Mouse (Mus musculus): ENCODE results near the gene Tmem263. TPM values are rescaled to one million over a fixed set of nuclear protein-coding genes. Genes with fewer than 3 reads are reported as not detected.

Tmem263 gene
- polyA plus RNA-seq, 2 experiments: 3.7 to 10.9 TPM

DNA sequence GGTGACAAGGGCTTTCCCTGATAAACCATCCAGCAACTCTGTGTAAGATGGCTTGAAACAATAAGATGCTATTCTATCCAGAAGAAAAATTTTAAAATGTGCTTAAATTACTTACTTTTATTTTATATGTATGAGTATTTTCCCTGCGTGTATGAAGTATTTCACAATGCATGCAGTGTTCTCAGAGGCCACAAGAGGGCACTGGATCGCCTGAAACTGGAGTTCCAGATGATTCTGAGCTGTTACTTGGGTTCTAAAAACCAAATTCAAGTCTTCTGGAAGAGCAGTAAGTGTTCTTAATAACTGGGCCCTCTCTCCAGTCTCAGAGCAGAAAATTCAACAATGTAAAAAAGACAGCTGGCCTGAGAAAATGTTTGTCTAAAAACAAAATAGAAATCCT is 51.8 kb downstream of the Tmem263 start:
- Histone ChIP-seq H3K27me3 (ENCODE audit: control insufficient read depth, insufficient read depth, low read length) (no peaks in the 10 kb centered on the region), H3K9ac (replicated peaks) (no peak overlapping the region), H3K4me2 (ENCODE audit: low read depth) (no peak overlapping the region), H3K27ac (no peak overlapping the region), H3K4me3 (ENCODE audit: insufficient read depth in 1 of 2, low read depth in 2 of 2, low read length in 2 of 2) (no peak overlapping the region), H3K36me3 (replicated peaks; ENCODE audit: control insufficient read depth, insufficient read depth, low read depth) (no peaks in the 10 kb centered on the region), H3K9me3 (ENCODE audit: control insufficient read depth, low read length) (no peaks in the 10 kb centered on the region), H3K4me1 (replicated peaks; ENCODE audit: control insufficient read depth in 2 of 2, insufficient read depth in 2 of 2, low read length in 1 of 2) (no peaks in the 10 kb centered on the region)
- ATAC-seq (ENCODE audit: insufficient read depth) (no peak), DNase-seq (ENCODE audit: low read depth in 3 of 3, low spot score in 3 of 3) (peak; percentile 13 to 22 (median 14))
- whole genome bisulfite sequencing (ENCODE audit: insufficient replicate concordance): 9% methylated on average over 2 of the region's 2 CpGs
- no peak for TF ChIP-seq EP300 (IDR thresholded peaks at IDR 0.05; ENCODE audit: low read depth)
- peak; percentile 74 for TF ChIP-seq CTCF (IDR thresholded peaks at IDR 0.05; ENCODE audit: low read depth)

DNA sequence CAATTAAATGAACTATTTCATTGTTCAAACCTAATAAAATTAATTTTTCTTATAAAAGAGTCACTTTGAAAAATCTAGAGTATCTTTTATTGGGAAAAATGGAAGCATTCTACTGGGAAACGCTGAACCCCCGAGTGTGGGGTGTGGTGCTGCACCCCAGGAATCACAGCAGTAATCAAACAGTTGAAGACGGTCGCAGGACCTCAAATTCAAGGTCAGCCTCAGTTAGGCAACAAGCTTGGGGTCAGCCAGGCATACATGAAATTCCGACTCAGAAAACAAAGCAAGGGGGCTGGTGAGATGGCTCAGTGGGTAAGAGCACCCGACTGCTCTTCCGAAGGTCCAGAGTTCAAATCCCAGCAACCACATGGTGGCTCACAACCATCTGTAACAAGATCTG is 55.0 kb downstream of the Tmem263 start:
- Histone ChIP-seq H3K4me2 (ENCODE audit: low read depth) (no peak overlapping the region), H3K4me1 (replicated peaks; ENCODE audit: control insufficient read depth in 2 of 2, insufficient read depth in 2 of 2, low read length in 1 of 2) (no peaks in the 10 kb centered on the region), H3K27ac (no peak overlapping the region), H3K27me3 (ENCODE audit: control insufficient read depth, insufficient read depth, low read length) (no peaks in the 10 kb centered on the region), H3K9ac (replicated peaks) (no peak overlapping the region), H3K4me3 (ENCODE audit: insufficient read depth in 1 of 2, low read depth in 2 of 2, low read length in 2 of 2) (no peak overlapping the region), H3K9me3 (ENCODE audit: control insufficient read depth, low read length) (no peaks in the 10 kb centered on the region), H3K36me3 (replicated peaks; ENCODE audit: control insufficient read depth, insufficient read depth, low read depth) (no peaks in the 10 kb centered on the region)
- WGBS (ENCODE audit: insufficient replicate concordance): 63% methylated on average over 7 of the region's 7 CpGs
- no peak for ATAC-seq (ENCODE audit: insufficient read depth)
- DNase-seq (ENCODE audit: low read depth in 3 of 3, low spot score in 3 of 3): no peak
- TF ChIP-seq EP300 (IDR thresholded peaks at IDR 0.05; ENCODE audit: low read depth) (no peak), CTCF (IDR thresholded peaks at IDR 0.05; ENCODE audit: low read depth) (no peak)

DNA sequence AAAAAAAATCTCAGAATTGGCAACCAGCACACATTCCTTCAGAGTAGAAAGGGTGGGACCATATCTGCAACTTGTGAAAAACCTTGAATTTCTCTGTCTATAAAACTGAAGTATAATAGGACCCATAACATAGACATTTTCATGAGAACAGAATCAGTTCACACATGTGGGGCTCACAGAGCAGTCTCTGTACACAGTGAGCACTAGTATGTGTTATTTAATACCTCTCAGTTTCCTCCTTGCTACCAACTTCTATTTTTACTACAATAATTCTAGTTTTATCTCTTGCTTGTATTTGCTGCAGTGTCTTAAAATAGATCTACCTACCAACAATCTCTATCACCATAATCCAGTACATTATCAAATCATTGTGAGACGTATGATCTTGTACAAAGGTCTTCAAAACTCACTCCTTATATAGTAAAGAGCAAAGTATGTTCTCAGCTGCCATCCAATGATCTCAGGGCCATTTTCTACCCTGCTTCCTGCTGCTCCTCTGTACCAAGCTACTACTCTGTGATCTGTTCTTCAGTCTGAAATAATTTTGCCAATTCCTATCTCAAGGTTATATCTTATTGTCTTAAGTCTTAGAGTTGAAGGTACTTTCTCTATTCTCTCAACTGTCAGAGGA is 57.7 kb downstream of the Tmem263 start:
- H3K27ac ChIP-seq: no peak overlapping the region
- ATAC-seq (ENCODE audit: insufficient read depth) (no peak), DNase-seq (ENCODE audit: low read depth in 3 of 3, low spot score in 3 of 3) (no peak)
- no peak for TF ChIP-seq CTCF (IDR thresholded peaks at IDR 0.05; ENCODE audit: low read depth)
- TF ChIP-seq EP300 (IDR thresholded peaks at IDR 0.05; ENCODE audit: low read depth): no peak
- no peak overlapping the region for H3K9ac ChIP-seq (replicated peaks)
- no peaks in the 10 kb centered on the region for H3K36me3 ChIP-seq (replicated peaks; ENCODE audit: control insufficient read depth, insufficient read depth, low read depth)
- no peaks in the 10 kb centered on the region for H3K9me3 ChIP-seq (ENCODE audit: control insufficient read depth, low read length)
- no peaks in the 10 kb centered on the region for H3K27me3 ChIP-seq (ENCODE audit: control insufficient read depth, insufficient read depth, low read length)
- no peaks in the 10 kb centered on the region for H3K4me1 ChIP-seq (replicated peaks; ENCODE audit: control insufficient read depth in 2 of 2, insufficient read depth in 2 of 2, low read length in 1 of 2)
- H3K4me3 ChIP-seq (ENCODE audit: insufficient read depth in 1 of 2, low read depth in 2 of 2, low read length in 2 of 2): no peak overlapping the region
- 34% methylated on average over 1 of the region's 1 CpGs for WGBS (ENCODE audit: insufficient replicate concordance)
- no peak overlapping the region for H3K4me2 ChIP-seq (ENCODE audit: low read depth)

DNA sequence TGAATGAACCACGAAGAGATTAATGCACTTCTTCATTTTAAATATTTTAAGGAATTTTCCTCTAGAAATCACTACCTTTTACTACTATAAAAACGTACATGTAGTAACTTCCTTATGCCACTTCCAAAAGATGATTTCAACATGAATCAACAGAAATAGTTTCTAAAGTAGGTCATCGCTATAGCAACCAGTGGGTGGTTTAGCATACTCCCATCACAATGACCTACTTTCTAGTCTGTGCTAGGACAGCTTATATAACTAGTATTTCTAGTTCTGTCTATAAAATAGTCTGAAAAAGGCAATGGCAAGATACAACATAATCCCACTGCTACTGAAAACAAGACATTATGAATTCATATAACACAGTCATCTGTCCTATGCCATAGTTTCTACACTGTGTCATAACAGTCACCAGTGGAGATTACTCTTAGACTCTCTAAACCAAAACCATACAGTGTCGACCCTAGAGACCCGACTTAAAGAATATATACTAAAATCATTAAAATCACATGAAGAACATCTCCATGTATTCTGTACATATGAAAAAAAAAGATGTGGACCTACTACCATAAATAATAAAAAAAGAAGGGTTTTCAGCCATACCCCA is 59.4 kb downstream of the Tmem263 start:
- TF ChIP-seq CTCF (IDR thresholded peaks at IDR 0.05; ENCODE audit: low read depth) (no peak), EP300 (IDR thresholded peaks at IDR 0.05; ENCODE audit: low read depth) (no peak)
- ATAC-seq (ENCODE audit: insufficient read depth): no peak
- H3K9me3 ChIP-seq (ENCODE audit: control insufficient read depth, low read length): no peaks in the 10 kb centered on the region

DNA sequence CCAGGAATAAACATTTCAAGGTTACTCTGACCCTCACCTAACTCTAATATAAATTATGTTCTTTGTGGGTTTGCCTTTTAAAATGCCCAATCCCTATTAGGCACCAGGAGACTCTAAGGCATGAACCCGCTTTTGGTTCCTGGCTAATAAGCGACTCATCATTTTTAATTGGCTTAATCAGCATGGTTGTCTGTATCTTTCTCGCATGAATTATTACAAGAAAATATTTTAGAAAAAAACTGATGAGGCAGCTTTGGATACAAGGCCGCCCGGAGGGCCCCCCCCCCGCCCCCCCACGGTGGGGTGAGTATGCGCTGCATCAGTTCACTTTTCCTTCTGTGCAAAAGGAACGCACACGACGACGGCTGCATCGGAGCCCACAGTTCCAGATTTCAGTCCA is 62.4 kb downstream of the Tmem263 start:
- WGBS (ENCODE audit: insufficient replicate concordance): 78% methylated on average over 13 of the region's 13 CpGs
- no peak for DNase-seq (ENCODE audit: low read depth in 3 of 3, low spot score in 3 of 3)
- no peak for TF ChIP-seq EP300 (IDR thresholded peaks at IDR 0.05; ENCODE audit: low read depth)
- TF ChIP-seq CTCF (IDR thresholded peaks at IDR 0.05; ENCODE audit: low read depth): no peak

More for the DNA sequence above, 59.4 kb downstream of the Tmem263 start:
- no peak overlapping the region for H3K9ac ChIP-seq (replicated peaks)
- H3K4me1 ChIP-seq (replicated peaks; ENCODE audit: control insufficient read depth in 2 of 2, insufficient read depth in 2 of 2, low read length in 1 of 2): no peaks in the 10 kb centered on the region
- WGBS (ENCODE audit: insufficient replicate concordance): 57% methylated on average over 5 of the region's 5 CpGs
- no peak overlapping the region for H3K4me2 ChIP-seq (ENCODE audit: low read depth)
- H3K27ac ChIP-seq: no peak overlapping the region
- DNase-seq (ENCODE audit: low read depth in 3 of 3, low spot score in 3 of 3): no peak
- no peaks in the 10 kb centered on the region for H3K27me3 ChIP-seq (ENCODE audit: control insufficient read depth, insufficient read depth, low read length)
- H3K36me3 ChIP-seq (replicated peaks; ENCODE audit: control insufficient read depth, insufficient read depth, low read depth): no peaks in the 10 kb centered on the region
- H3K4me3 ChIP-seq (ENCODE audit: insufficient read depth in 1 of 2, low read depth in 2 of 2, low read length in 2 of 2): no peak overlapping the region

More for the DNA sequence above, 62.4 kb downstream of the Tmem263 start:
- no peak overlapping the region for H3K4me2 ChIP-seq (ENCODE audit: low read depth)
- no peak for ATAC-seq (ENCODE audit: insufficient read depth)
- no peaks in the 10 kb centered on the region for H3K9me3 ChIP-seq (ENCODE audit: control insufficient read depth, low read length)
- no peaks in the 10 kb centered on the region for H3K27me3 ChIP-seq (ENCODE audit: control insufficient read depth, insufficient read depth, low read length)
- H3K4me1 ChIP-seq (replicated peaks; ENCODE audit: control insufficient read depth in 2 of 2, insufficient read depth in 2 of 2, low read length in 1 of 2): no peaks in the 10 kb centered on the region
- no peaks in the 10 kb centered on the region for H3K36me3 ChIP-seq (replicated peaks; ENCODE audit: control insufficient read depth, insufficient read depth, low read depth)
- H3K27ac ChIP-seq: no peak overlapping the region
- H3K4me3 ChIP-seq (ENCODE audit: insufficient read depth in 1 of 2, low read depth in 2 of 2, low read length in 2 of 2): no peak overlapping the region
- no peak overlapping the region for H3K9ac ChIP-seq (replicated peaks)

Data from liver, embryonic 14.5 days (tissue).